Mouse (Mus musculus): ENCODE measurements around the gene Ahcy. TPM values are rescaled to one million over a fixed set of nuclear protein-coding genes. Genes with fewer than 3 reads are reported as not detected.
"Not testable (repeated sequence)": the region's sequence is repeated elsewhere in the genome, so short reads cannot be mapped to it uniquely, and the experiment has no call there.

Ahcy gene
- polyA plus RNA-seq, 1 experiment from 2014 or later, result 50.9 TPM

- 86% methylated on average over 8 of the region's 8 CpGs for WGBS
- ATAC-seq (ENCODE audit: insufficient number of reproducible peaks, low FRiP score), result no peak
- H3K27ac ChIP-seq (ENCODE audit: poor library complexity, severe bottlenecking), result no peak overlapping the region
- H3K36me3 ChIP-seq, result peaks cover 11% of the 10 kb centered on the region
- peaks cover 15% of the 10 kb centered on the region for H3K4me1 ChIP-seq (replicated peaks)
- no peak overlapping the region for H3K4me3 ChIP-seq
- H3K27me3 ChIP-seq (replicated peaks), result no peaks in the 10 kb centered on the region
- H3K4me2 ChIP-seq, result peak overlapping the region; percentile 30
- H3K9ac ChIP-seq, result no peak overlapping the region
- H3K9me3 ChIP-seq (replicated peaks), result no peaks in the 10 kb centered on the region
Measured at GRCm38 (mm10) chr2:155072353-155073145, 1.7 kb downstream of the Ahcy start.

DNA sequence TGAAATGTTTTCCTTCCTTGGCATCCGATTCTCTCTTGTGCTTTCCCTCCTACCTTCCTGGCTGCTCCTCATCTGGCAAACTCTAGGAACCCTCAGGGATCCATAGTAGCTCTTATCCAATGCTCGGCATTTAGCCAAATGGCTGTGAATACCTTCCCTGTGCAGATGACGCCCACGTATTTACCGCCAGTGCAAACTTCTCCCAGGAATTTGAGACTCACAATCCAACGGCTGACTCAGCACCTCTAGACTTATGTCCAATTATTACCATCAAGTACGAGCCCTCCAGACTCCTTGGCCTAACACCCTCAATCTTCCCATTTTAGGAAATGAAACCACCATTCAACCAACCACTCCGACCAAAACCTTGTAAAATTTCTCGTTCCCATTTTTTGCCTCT lies 3.3 kb downstream of the Ahcy start:
- H3K27me3 ChIP-seq (replicated peaks), result no peaks in the 10 kb centered on the region
- no peak for ATAC-seq (ENCODE audit: insufficient number of reproducible peaks, low FRiP score)
- H3K27ac ChIP-seq (ENCODE audit: poor library complexity, severe bottlenecking), result no peak overlapping the region
- H3K4me1 ChIP-seq (replicated peaks), result peaks cover 15% of the 10 kb centered on the region
- no peaks in the 10 kb centered on the region for H3K9me3 ChIP-seq (replicated peaks)
- H3K36me3 ChIP-seq, result peaks cover 26% of the 10 kb centered on the region
- H3K4me3 ChIP-seq, result no peak overlapping the region
- WGBS, result 80% methylated on average over 9 of the region's 9 CpGs
- H3K9ac ChIP-seq, result no peak overlapping the region
- H3K4me2 ChIP-seq, result no peak overlapping the region

GRCm38 (mm10) chr2:155057361-155057760 lies 16.9 kb downstream of the Ahcy start:
- H3K4me2 ChIP-seq, result no peak overlapping the region
- no peak overlapping the region for H3K27ac ChIP-seq (ENCODE audit: poor library complexity, severe bottlenecking)
- no peaks in the 10 kb centered on the region for H3K27me3 ChIP-seq (replicated peaks)
- H3K36me3 ChIP-seq, result peaks cover 28% of the 10 kb centered on the region
- no peaks in the 10 kb centered on the region for H3K9me3 ChIP-seq (replicated peaks)
- no peaks in the 10 kb centered on the region for H3K4me1 ChIP-seq (replicated peaks)
- 58% methylated on average over 1 of the region's 1 CpGs for WGBS
- no peak overlapping the region for H3K9ac ChIP-seq
- ATAC-seq (ENCODE audit: insufficient number of reproducible peaks, low FRiP score), result no peak
- no peak overlapping the region for H3K4me3 ChIP-seq

GRCm38 (mm10) chr2:155056076-155056578 lies 18.2 kb downstream of the Ahcy start:
- H3K36me3 ChIP-seq, result peaks cover 16% of the 10 kb centered on the region
- no peak overlapping the region for H3K27ac ChIP-seq (ENCODE audit: poor library complexity, severe bottlenecking)
- H3K9ac ChIP-seq, result no peak overlapping the region
- no peak overlapping the region for H3K4me2 ChIP-seq
- H3K4me3 ChIP-seq, result no peak overlapping the region
- no peak for ATAC-seq (ENCODE audit: insufficient number of reproducible peaks, low FRiP score)
- peaks cover 7% of the 10 kb centered on the region for H3K4me1 ChIP-seq (replicated peaks)
- no peaks in the 10 kb centered on the region for H3K27me3 ChIP-seq (replicated peaks)
- WGBS, result 66% methylated on average over 5 of the region's 5 CpGs
- no peaks in the 10 kb centered on the region for H3K9me3 ChIP-seq (replicated peaks)

- Histone ChIP-seq H3K4me3 (no peak overlapping the region), H3K9me3 (replicated peaks) (no peaks in the 10 kb centered on the region), H3K27ac (ENCODE audit: poor library complexity, severe bottlenecking) (no peak overlapping the region), H3K36me3 (peaks cover 7% of the 10 kb centered on the region), H3K27me3 (replicated peaks) (no peaks in the 10 kb centered on the region), H3K9ac (no peak overlapping the region), H3K4me2 (no peak overlapping the region), H3K4me1 (replicated peaks) (peaks cover 14% of the 10 kb centered on the region)
- ATAC-seq (ENCODE audit: insufficient number of reproducible peaks, low FRiP score), result no peak
- WGBS, result 85% methylated on average over 3 of the region's 3 CpGs
Measured at GRCm38 (mm10) chr2:155054672-155055071, 19.6 kb downstream of the Ahcy start.

DNA sequence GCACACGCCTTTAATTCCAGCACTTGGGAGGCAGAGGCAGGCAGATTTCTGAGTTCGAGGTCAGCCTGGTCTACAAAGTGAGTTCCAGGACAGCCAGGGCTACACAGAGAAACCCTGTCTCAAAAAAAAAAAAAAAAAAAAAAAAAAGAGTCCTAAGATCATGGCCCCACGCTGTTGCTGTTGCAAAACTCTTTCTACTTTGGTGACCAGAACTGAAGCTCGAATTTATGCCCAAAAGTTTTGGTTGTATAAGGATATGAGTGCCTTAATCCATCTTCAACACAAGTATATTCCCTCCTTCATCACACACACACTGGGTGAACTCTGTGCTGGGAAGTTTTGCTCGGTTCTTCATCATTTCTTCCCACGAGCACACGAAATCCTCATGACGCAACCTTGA lies 20.8 kb downstream of the Ahcy start:
- WGBS, result 89% methylated on average over 8 of the region's 8 CpGs
- H3K36me3 ChIP-seq; H3K9ac ChIP-seq; ATAC-seq (ENCODE audit: insufficient number of reproducible peaks, low FRiP score); H3K27me3 ChIP-seq (replicated peaks); H3K4me2 ChIP-seq; H3K27ac ChIP-seq (ENCODE audit: poor library complexity, severe bottlenecking); H3K9me3 ChIP-seq (replicated peaks); H3K4me3 ChIP-seq: not testable (repeated sequence)
- H3K4me1 ChIP-seq (replicated peaks), result peaks cover 14% of the 10 kb centered on the region

GRCm38 (mm10) chr2:155052681-155053080 lies 21.6 kb downstream of the Ahcy start:
- Histone ChIP-seq H3K4me2 (no peak overlapping the region), H3K36me3 (no peaks in the 10 kb centered on the region), H3K4me1 (replicated peaks) (peaks cover 14% of the 10 kb centered on the region), H3K27ac (ENCODE audit: poor library complexity, severe bottlenecking) (no peak overlapping the region), H3K9me3 (replicated peaks) (no peaks in the 10 kb centered on the region), H3K9ac (no peak overlapping the region), H3K27me3 (replicated peaks) (no peaks in the 10 kb centered on the region), H3K4me3 (no peak overlapping the region)
- WGBS, result 48% methylated on average over 2 of the region's 2 CpGs
- no peak for ATAC-seq (ENCODE audit: insufficient number of reproducible peaks, low FRiP score)

- Histone ChIP-seq H3K4me2 (peak overlapping the region; percentile 78), H3K27ac (ENCODE audit: poor library complexity, severe bottlenecking) (0 out of 2 replicates have a peak overlapping the region, but pooled peaks have one; percentile 31), H3K36me3 (no peaks in the 10 kb centered on the region), H3K4me3 (peak overlapping the region; percentile 63), H3K27me3 (replicated peaks) (no peaks in the 10 kb centered on the region), H3K9ac (peak overlapping the region; percentile 76), H3K9me3 (replicated peaks) (no peaks in the 10 kb centered on the region), H3K4me1 (replicated peaks) (peaks cover 14% of the 10 kb centered on the region)
- ATAC-seq (ENCODE audit: insufficient number of reproducible peaks, low FRiP score), result no peak
- WGBS, result 12% methylated on average over 9 of the region's 9 CpGs
Measured at GRCm38 (mm10) chr2:155051622-155052351, 22.5 kb downstream of the Ahcy start.

DNA sequence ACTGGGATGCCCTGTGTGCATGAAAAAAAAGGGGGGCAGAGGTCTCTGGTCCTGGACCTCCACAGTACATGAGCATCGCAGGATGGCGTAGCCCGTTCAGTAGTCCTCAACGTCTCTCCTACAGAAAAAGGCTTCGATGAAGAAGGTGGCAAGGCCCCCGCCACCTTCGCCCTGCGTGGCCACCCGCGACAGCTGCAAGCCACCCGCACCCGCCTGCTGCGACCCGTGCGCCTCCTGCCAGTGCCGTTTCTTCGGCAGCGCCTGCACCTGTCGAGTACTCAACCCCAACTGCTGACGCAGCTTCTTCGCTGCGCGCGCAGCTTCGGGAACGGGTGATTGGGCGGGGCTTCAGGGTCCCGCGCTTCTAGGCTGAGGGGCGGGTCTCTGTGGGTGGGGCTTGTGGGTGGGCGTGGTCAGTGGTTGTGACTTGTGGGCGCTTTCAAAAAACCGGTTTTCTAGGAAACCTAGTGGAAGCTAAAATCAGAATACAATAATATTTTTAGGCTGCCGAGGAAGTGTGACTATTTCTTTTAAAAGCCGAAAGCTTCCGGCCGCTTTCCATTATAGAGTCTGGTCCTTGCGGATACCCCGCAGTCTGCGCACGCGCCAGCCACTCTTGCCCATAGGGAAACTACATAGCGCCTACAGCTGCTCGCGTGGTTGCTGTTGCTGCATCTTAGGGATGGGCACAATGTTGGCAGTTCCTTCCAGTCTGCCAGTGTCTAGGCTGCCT lies 23.6 kb downstream of the Ahcy start:
- Histone ChIP-seq H3K27ac (ENCODE audit: poor library complexity, severe bottlenecking) (peak overlapping the region; percentile 42), H3K9ac (peak overlapping the region; percentile 76), H3K4me1 (replicated peaks) (peaks cover 14% of the 10 kb centered on the region), H3K9me3 (replicated peaks) (no peaks in the 10 kb centered on the region), H3K4me3 (peak overlapping the region; percentile 63), H3K27me3 (replicated peaks) (no peaks in the 10 kb centered on the region), H3K4me2 (peak overlapping the region; percentile 78), H3K36me3 (no peaks in the 10 kb centered on the region)
- 2% methylated on average over 45 of the region's 45 CpGs for WGBS
- ATAC-seq (ENCODE audit: insufficient number of reproducible peaks, low FRiP score), result peak; percentile 96

DNA sequence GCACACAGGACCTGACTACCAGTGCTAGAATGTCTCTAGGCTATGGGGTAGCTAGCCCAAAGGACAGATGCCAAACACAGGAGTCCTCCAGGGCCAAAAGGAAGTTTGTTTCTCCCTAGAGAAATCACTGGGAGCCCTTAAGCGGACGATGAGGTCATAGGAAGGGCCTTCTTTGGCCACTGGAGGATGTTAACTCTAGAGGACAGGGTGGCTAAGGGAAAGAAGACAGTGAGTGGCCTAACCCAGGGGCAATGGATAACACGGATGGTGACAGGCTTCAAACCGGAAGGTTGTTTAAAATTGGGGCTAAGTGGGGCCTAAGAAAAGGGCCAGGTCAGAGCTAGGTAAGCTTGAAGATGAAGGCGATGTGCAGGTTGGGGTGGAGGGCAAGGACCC lies 24.2 kb downstream of the Ahcy start:
- H3K4me2 ChIP-seq, result peak overlapping the region; percentile 78
- peak overlapping the region; percentile 76 for H3K9ac ChIP-seq
- H3K4me1 ChIP-seq (replicated peaks), result peaks cover 14% of the 10 kb centered on the region
- no peaks in the 10 kb centered on the region for H3K9me3 ChIP-seq (replicated peaks)
- H3K27ac ChIP-seq (ENCODE audit: poor library complexity, severe bottlenecking), result peak overlapping the region; percentile 42; the same call in 1 of the 2 replicates
- H3K36me3 ChIP-seq, result no peaks in the 10 kb centered on the region
- WGBS, result 25% methylated on average over 5 of the region's 5 CpGs
- peak overlapping the region; percentile 63 for H3K4me3 ChIP-seq
- H3K27me3 ChIP-seq (replicated peaks), result no peaks in the 10 kb centered on the region
- ATAC-seq (ENCODE audit: insufficient number of reproducible peaks, low FRiP score), result peak; percentile 30; the same call in 1 of the 2 replicates

Measured in heart, embryonic 12.5 days (tissue).